Mouse (Mus musculus) lung, adult 2 months (tissue): ENCODE data around the gene 1190005I06Rik.

Experiments used
- CTCF ChIP-seq: fragments of 200-500 bp; IDR thresholded peaks from 2 replicates; pipeline ENCODE4 v1.5.1; 2011; ENCODE audit warnings: mild to moderate bottlenecking, low read length, control low read depth; ENCODE audit not compliant: insufficient read depth
- POLR2A ChIP-seq: fragments of 200-500 bp; IDR thresholded peaks from 2 replicates; pipeline ENCODE4 v1.6.1; 2011; ENCODE audit warnings: low read depth, mild to moderate bottlenecking, control low read depth, low read length, borderline replicate concordance; ENCODE audit errors: extremely low read depth

- TF ChIP-seq CTCF: no peak
- no peak for TF ChIP-seq POLR2A
These were observed 17.4 kb downstream of the 1190005I06Rik start for GRCm38 (mm10) chr8:120630031-120630430.
